Mouse (Mus musculus) heart, postnatal 0 days (tissue): ENCODE measurements at regions not wholly inside any gene's neighbourhood (a gene's known extent, or its start where the extent isn't known, plus 50 kb on each side); places are given as distances from the start of the nearest gene placed in this dataset.

ENCODE experiments used
- CTCF ChIP-seq: IDR thresholded peaks from 2 replicates; pipeline ENCODE4 v1.5.1; 2016; ENCODE audit warnings: antibody characterized with exemption, control low read depth, low read depth
- EP300 ChIP-seq: IDR thresholded peaks from 2 replicates; pipeline ENCODE4 v1.6.1; 2016; ENCODE audit warnings: antibody characterized with exemption, low read depth

DNA sequence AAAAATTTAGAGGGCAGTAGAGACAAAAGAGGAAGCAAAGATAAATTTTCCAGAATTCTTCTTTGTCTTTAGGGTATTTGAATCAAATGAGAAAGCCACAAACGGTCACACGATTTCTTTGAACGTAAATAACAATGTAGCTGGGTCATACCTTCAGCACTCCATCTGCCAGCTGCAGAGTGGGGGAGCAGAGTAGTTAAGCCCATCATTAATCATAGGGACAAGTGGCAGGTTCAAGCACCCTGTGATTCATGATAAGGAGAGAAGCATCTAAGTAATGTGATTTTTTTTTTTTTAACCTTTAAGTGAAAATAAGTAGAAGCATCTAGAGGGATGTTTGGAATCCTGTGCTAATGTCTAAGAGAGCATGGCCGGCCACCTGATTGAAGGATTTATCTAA is 300.6 kb downstream of the Jrkl start:
- TF ChIP-seq CTCF: no peak
- TF ChIP-seq EP300: no peak
